Mouse (Mus musculus) neural tube, embryonic 11.5 days (tissue): ENCODE results near the gene Folr2. TPM values are rescaled to one million over a fixed set of nuclear protein-coding genes. Genes with fewer than 3 reads are reported as not detected.

Experiments
- ATAC-seq: fragments of 200-750 bp; cut with Nextera tagmentation; 2 replicates; pipeline ENCODE4 v1.8.0; 2017; ENCODE audit warnings: moderate number of reproducible peaks, mild to moderate bottlenecking, moderate TSS enrichment, moderate library complexity; ENCODE audit not compliant: insufficient read depth, low FRiP score, low TSS enrichment
- DNase-seq: peaks from one replicate; pipeline ENCODE4 v3.0.0-alpha.2; 2015; ENCODE audit warnings: low spot score
- H3K27ac ChIP-seq: fragments of 300-500 bp; sonication (generic); 2 replicates; pipeline ENCODE4 v1.5.1; 2014; ENCODE audit warnings: low read depth, mild to moderate bottlenecking, low read length
- H3K27me3 ChIP-seq: fragments of 300-500 bp; sonication (generic); 2 replicates; pipeline ENCODE4 v1.6.1; 2014; ENCODE audit warnings: mild to moderate bottlenecking, low read length, mixed read lengths; ENCODE audit not compliant: control insufficient read depth, insufficient read depth
- H3K36me3 ChIP-seq: fragments of 300-500 bp; sonication (generic); 2 replicates; pipeline ENCODE4 v1.6.1; 2014; ENCODE audit warnings: mild to moderate bottlenecking, low read length, moderate library complexity, mixed read lengths; ENCODE audit not compliant: control insufficient read depth, insufficient read depth
- H3K4me1 ChIP-seq: fragments of 300-500 bp; sonication (generic); 2 replicates; pipeline ENCODE4 v1.6.1; 2014; ENCODE audit warnings: low read length, mixed read lengths; ENCODE audit not compliant: control insufficient read depth, insufficient read depth
- H3K4me2 ChIP-seq: fragments of 300-500 bp; sonication (generic); 2 replicates; pipeline ENCODE4 v1.6.1; 2014; ENCODE audit warnings: low read depth, mild to moderate bottlenecking, moderate library complexity
- H3K4me3 ChIP-seq: fragments of 300-500 bp; sonication (generic); 2 replicates; pipeline ENCODE4 v1.5.1; 2014; ENCODE audit warnings: low read depth, low read length
- H3K9ac ChIP-seq: fragments of 300-500 bp; sonication (generic); 2 replicates; pipeline ENCODE4 v1.6.1; 2014; ENCODE audit warnings: mild to moderate bottlenecking, low read length
- H3K9me3 ChIP-seq: fragments of 300-500 bp; sonication (generic); 2 replicates; pipeline ENCODE4 v1.6.1; 2016; ENCODE audit warnings: low read length; ENCODE audit not compliant: control insufficient read depth
- WGBS: fragments of 180-500 bp; shearing (Covaris S2); extraction: QIAGEN DNeasy Blood & Tissue Kit; methylation state at CpG from one replicate; pipeline ENCODE4 v1.1.7; 2014; 5-methylcytosine and 5-hydroxymethylcytosine counted together
- polyA plus RNA-seq: library from polyadenylated mRNA; unstranded; fragments of >200 nt; fragmentation: Nextera tagmentation; extraction: Ambion mirVana; gene quantifications from 2 replicates; pipeline ENCODE4 v1.2.1, GENCODE M21; 2014

Gene Folr2
- polyA plus RNA-seq, 1 experiment from 2014 or later: 0.25 TPM

GRCm38 (mm10) chr7:101895695-101896094 lies 38.7 kb upstream of the Folr2 start:
- DNase-seq (no peak), ATAC-seq (peak; percentile 7; the same call in 1 of the 2 replicates)
- Histone ChIP-seq H3K9me3 (no peaks in the 10 kb centered on the region), H3K27me3 (no peaks in the 10 kb centered on the region), H3K36me3 (no peaks in the 10 kb centered on the region), H3K4me1 (no peaks in the 10 kb centered on the region), H3K9ac (peak overlapping the region; percentile 48), H3K27ac (0 out of 2 replicates have a peak overlapping the region, but pooled peaks have one; percentile 14), H3K4me3 (peak overlapping the region; percentile 51), H3K4me2 (peak overlapping the region; percentile 31; the same call in 1 of the 2 replicates)
- WGBS: 38% methylated on average over 9 of the region's 9 CpGs

GRCm38 (mm10) chr7:101888460-101888859 lies 31.5 kb upstream of the Folr2 start:
- H3K27me3 ChIP-seq: no peaks in the 10 kb centered on the region
- H3K36me3 ChIP-seq: no peaks in the 10 kb centered on the region
- H3K4me1 ChIP-seq: no peaks in the 10 kb centered on the region
- WGBS: 83% methylated on average over 4 of the region's 4 CpGs
- H3K27ac ChIP-seq: no peak overlapping the region
- no peak for DNase-seq
- no peak overlapping the region for H3K4me3 ChIP-seq
- no peak overlapping the region for H3K4me2 ChIP-seq
- no peaks in the 10 kb centered on the region for H3K9me3 ChIP-seq
- H3K9ac ChIP-seq: no peak overlapping the region
- ATAC-seq: no peak

- WGBS: 86% methylated on average over 6 of the region's 6 CpGs
- H3K4me1 ChIP-seq: no peaks in the 10 kb centered on the region
Observed at GRCm38 (mm10) chr7:101886274-101886673, 29.3 kb upstream of the Folr2 start.

GRCm38 (mm10) chr7:101884160-101884559 lies 27.2 kb upstream of the Folr2 start:
- no peak for DNase-seq
- WGBS: 96% methylated on average over 4 of the region's 4 CpGs
- Histone ChIP-seq H3K4me3 (no peak overlapping the region), H3K4me1 (no peaks in the 10 kb centered on the region), H3K4me2 (no peak overlapping the region), H3K9ac (no peak overlapping the region), H3K27ac (no peak overlapping the region), H3K9me3 (no peaks in the 10 kb centered on the region), H3K27me3 (no peaks in the 10 kb centered on the region), H3K36me3 (no peaks in the 10 kb centered on the region)
- no peak for ATAC-seq

More at GRCm38 (mm10) chr7:101886274-101886673, 29.3 kb upstream of the Folr2 start:
- ATAC-seq (no peak), DNase-seq (no peak)
- Histone ChIP-seq H3K36me3 (no peaks in the 10 kb centered on the region), H3K9ac (no peak overlapping the region), H3K4me3 (no peak overlapping the region), H3K9me3 (no peaks in the 10 kb centered on the region), H3K27me3 (no peaks in the 10 kb centered on the region), H3K27ac (no peak overlapping the region), H3K4me2 (no peak overlapping the region)

DNA sequence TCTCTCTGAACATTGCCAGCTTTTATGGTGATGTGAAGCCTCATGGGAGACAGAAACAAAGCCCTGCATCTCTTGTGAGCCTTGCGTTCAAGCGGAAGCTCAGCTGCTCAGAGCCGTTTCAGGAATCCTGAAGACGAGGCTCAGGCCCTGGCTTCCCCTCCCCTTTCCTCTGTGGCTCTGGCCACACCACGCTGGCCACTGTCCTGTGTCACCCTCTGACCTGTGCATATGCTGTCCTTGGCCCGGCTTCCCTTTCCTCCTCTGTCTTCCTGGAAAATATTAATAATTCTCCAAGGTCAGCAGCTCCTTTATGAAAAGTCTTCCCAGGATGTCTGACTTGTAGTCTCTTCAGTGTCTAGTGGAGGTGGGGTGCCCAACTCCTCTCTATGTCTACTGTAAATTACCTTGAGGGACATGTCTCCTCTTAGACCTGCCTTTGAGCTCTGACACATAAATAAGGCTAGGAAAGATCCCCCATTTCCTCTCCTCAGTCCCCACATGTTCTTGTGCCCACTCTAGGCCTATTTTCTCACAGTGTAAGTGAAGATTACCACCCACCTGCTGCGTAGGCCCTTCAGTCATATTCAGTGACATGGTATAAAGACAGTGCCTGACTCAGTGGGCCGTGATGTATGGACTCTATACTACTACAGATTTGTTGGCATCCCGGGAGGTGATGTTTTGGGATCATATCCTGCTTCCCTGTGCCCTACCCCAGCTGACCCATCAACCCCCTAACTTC lies 25.6 kb upstream of the Folr2 start:
- ATAC-seq (no peak), DNase-seq (no peak)
- H3K27me3 ChIP-seq: no peaks in the 10 kb centered on the region
- 66% methylated on average over 9 of the region's 9 CpGs for WGBS
- no peak overlapping the region for H3K27ac ChIP-seq
- no peak overlapping the region for H3K4me2 ChIP-seq
- no peak overlapping the region for H3K4me3 ChIP-seq
- H3K9me3 ChIP-seq: no peaks in the 10 kb centered on the region
- H3K36me3 ChIP-seq: no peaks in the 10 kb centered on the region
- H3K9ac ChIP-seq: no peak overlapping the region
- no peaks in the 10 kb centered on the region for H3K4me1 ChIP-seq

- no peak for ATAC-seq
- Histone ChIP-seq H3K27me3 (no peaks in the 10 kb centered on the region), H3K4me1 (no peaks in the 10 kb centered on the region), H3K27ac (no peak overlapping the region), H3K4me2 (no peak overlapping the region), H3K9ac (no peak overlapping the region), H3K9me3 (no peaks in the 10 kb centered on the region), H3K4me3 (no peak overlapping the region), H3K36me3 (no peaks in the 10 kb centered on the region)
- WGBS: 79% methylated on average over 4 of the region's 4 CpGs
- no peak for DNase-seq
Observed at GRCm38 (mm10) chr7:101880855-101881254, 23.9 kb upstream of the Folr2 start.

GRCm38 (mm10) chr7:101875978-101876377 lies 19.0 kb upstream of the Folr2 start:
- no peaks in the 10 kb centered on the region for H3K9me3 ChIP-seq
- WGBS: 90% methylated on average over 1 of the region's 1 CpGs
- H3K27ac ChIP-seq: no peak overlapping the region
- no peak overlapping the region for H3K4me2 ChIP-seq
- no peaks in the 10 kb centered on the region for H3K36me3 ChIP-seq
- no peak for ATAC-seq
- no peak for DNase-seq
- no peaks in the 10 kb centered on the region for H3K4me1 ChIP-seq
- H3K4me3 ChIP-seq: no peak overlapping the region
- H3K27me3 ChIP-seq: no peaks in the 10 kb centered on the region
- H3K9ac ChIP-seq: no peak overlapping the region

- DNase-seq (no peak), ATAC-seq (no peak)
- 83% methylated on average over 3 of the region's 3 CpGs for WGBS
- H3K4me2 ChIP-seq: no peak overlapping the region
- no peaks in the 10 kb centered on the region for H3K36me3 ChIP-seq
- H3K4me1 ChIP-seq: no peaks in the 10 kb centered on the region
- H3K4me3 ChIP-seq: no peak overlapping the region
- H3K27me3 ChIP-seq: no peaks in the 10 kb centered on the region
- H3K9me3 ChIP-seq: no peaks in the 10 kb centered on the region
- H3K27ac ChIP-seq: no peak overlapping the region
- no peak overlapping the region for H3K9ac ChIP-seq
Observed at GRCm38 (mm10) chr7:101871296-101871695, 14.3 kb upstream of the Folr2 start.

DNA sequence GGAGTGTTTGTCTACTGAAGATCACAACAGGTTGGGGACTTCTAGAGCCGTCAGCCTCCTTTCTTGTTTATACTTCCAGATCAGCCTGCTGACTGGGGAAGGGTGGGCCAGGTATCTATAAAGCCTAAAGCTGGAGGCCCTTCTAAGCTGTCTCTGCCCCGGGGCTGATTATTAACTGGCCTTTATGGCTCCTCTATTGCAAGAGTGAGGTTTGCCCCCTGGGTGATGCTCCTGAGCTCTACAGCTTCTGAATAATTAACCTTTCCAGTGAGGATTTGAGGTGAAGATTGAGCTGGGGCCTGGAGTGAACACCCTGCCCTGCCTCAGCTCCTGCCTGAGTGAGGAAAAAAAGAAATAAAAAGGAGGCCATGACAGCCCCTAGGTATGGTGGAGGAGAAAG lies 13.6 kb upstream of the Folr2 start, which contains the start of gene Folr1:
TSS of gene Folr1 (minus strand) at position 160 of the 400 bp plus-strand sequence.
- no peaks in the 10 kb centered on the region for H3K27me3 ChIP-seq
- no peaks in the 10 kb centered on the region for H3K9me3 ChIP-seq
- H3K4me3 ChIP-seq: no peak within 1 kb of the TSS
- no peak within 1 kb of the TSS for H3K9ac ChIP-seq
- 41% methylated on average over 2 of the region's 2 CpGs for WGBS
- H3K36me3 ChIP-seq: no peaks in the 10 kb centered on the region
- ATAC-seq: no peak
- H3K4me1 ChIP-seq: no peaks in the 10 kb centered on the region
- DNase-seq: no peak
- no peak within 1 kb of the TSS for H3K4me2 ChIP-seq
- H3K27ac ChIP-seq: no peak within 1 kb of the TSS
